Mouse (Mus musculus): ENCODE measurements around the gene Rpl36al. TPM values are rescaled to one million over a fixed set of nuclear protein-coding genes. Genes with fewer than 3 reads are reported as not detected.

The Rpl36al gene
- total RNA-seq, 2 experiments from 2014 or later: 336 to 338 TPM

DNA sequence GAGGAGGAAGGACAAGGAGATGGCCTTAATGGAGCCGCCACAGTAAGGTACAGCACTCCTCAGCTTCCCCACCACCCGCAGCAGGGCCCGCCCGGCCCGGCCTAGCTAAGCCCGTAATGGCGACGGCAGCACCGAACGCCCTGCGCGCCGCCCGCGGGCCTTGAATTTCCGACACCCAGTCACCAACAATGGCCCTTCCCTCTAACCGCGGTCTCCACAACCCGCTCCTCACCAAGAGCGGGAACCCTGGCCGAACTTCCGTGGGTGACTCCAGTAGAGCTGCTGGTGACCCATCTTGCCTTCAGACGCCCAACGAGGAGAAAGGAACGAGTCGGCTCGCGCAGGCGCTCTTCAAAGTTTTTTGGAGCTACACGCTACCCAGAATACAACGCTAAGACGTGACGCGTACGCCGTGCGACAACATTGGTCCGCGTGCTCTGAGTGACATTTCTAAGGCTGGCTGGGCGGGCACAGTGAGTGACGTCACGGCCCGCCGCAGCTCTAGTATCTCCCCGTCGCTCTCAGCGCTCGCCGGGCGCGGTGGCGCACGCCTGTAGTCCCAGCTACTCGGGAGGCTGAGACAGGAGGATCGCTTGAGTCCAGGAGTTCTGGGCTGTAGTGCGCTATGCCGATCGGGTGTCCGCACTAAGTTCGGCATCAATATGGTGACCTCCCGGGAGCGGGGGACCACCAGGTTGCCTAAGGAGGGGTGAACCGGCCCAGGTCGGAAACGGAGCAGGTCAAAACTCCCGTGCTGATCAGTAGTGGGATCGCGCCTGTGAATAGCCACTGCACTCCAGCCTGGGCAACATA is 24.9 kb downstream of the Rpl36al start, which contains the start of gene Rps29:
TSS of gene Rps29 (minus strand) at position 422 of the 813 bp plus-strand sequence.
- peak; percentile 93 for DNase-seq

GRCm38 (mm10) chr12:69158366-69158764 is 25.5 kb downstream of the Rpl36al start:
- no peak for DNase-seq

GRCm38 (mm10) chr12:69157107-69157506 is 26.8 kb downstream of the Rpl36al start:
- no peak for DNase-seq

DNA sequence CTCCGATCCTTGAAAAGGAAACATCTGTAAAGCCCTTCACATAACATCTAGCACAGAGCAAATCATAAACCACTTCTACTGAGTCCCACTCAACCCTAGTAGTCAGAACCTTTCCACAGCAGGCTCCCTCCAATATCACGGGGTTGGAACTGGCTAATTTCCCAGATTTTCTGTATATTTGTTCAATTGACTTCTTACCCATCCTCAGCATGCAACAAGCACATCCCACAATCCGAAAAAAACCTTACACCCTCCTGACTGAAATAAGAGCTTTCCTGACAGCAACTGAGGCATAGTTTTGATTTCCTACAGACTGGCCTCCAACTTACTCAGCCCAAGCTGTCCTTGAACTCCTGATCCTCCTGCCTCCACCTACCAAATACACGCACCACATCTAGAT is 27.4 kb downstream of the Rpl36al start:
- DNase-seq: no peak

GRCm38 (mm10) chr12:69155923-69156322 is 28.0 kb downstream of the Rpl36al start:
- no peak for DNase-seq

DNA sequence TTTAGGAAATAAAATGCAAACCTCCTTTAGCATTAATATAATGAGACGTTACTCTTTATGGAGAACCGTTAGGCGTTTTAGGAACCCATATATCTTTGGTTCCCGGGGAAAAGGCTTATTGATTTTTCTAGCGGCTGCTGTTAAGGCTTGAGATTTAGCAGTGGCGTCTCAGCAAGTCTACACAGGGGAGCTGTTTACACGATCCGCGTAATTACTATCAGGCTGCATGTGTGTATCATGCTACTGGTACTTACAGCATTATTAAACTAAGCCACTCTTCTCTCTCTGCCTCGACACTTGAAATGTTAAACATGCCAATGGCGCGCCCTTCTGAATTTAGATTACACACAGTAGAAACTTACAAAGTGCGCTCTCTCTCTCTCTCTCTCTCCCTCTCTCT is 33.8 kb downstream of the Rpl36al start:
- no peak for DNase-seq

DNA sequence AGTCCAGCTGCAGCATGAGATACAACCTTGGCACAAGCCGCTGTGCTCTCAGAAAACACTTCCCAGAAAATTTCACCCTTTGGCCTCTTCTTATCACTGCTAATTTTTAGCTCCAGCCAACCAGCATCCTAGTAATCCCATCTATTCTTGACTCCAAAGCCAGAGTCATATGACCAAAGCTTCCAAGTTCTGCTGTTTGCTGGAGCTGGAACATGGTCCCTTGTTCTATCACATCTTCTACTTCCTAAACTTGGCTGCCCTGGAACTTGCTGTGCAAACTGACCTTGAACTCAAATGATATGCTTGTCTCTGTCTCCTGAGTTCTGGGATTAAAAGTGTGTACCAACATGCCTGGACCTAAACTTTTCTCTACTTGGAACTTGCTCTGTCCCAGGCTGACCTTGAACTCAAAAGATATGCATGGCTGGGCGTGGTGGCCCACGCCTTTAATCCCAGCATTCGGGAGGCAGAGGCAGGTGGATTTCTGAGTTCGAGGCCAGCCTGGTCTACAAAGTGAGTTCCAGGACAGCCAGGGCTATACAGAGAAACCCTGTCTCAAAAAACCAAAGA is 36.6 kb downstream of the Rpl36al start:
- DNase-seq: no peak

GRCm38 (mm10) chr12:69143460-69143859 is 40.4 kb downstream of the Rpl36al start:
- DNase-seq: no peak

DNA sequence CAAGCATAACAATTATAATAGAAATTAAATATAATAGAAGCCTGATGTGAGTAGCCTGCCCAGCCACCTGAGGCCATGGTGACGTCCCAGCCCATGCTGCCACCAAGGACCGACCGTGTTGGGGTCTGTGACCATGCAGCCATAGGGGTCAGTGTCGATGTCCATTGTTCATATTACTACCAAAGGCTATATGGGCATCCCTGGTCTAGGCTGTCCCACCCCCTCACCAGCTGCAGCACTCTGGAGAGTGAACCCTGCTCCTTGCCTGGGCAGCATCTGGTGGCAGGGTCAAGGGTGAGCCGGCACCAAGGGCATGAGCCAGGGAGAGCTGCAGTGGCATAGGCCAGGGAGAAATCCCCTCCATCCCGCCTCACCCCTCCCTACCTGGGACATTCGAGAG is 44.0 kb downstream of the Rpl36al start:
- DNase-seq: no peak

DNA sequence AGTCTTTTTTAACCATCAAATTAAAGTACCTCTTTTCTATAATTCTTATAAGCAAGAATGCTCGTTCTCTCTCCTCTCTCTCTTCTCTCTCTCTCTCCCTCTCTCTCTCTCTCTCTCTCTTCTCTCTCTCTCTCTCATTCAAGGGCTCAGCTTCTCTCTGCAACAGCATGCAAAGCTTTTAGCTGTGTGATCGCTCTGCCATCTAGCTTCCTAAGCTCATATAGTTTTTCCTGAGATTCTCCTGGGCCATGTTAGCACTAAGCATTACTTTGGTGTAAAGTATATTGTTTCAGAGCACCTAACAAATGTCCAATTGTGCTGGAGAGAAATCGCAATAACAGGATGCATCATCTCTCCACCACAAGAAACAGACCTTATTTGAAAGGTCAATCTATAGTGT is 44.7 kb downstream of the Rpl36al start:
- DNase-seq: no peak

Small RNA genes lying within 50 kb of the gene (microRNA-seq; reads per million reads assigned to microRNA genes)
- gene Gm47287: 0 reads per million in 2 experiments
- 0.25 to 1.9 reads per million in 2 experiments for gene Gm47295

Other genes with a start within 250 kb of the Rpl36al start
- gene Rps29, start 24.9 kb downstream of the Rpl36al start, total RNA-seq (2021): 1,000 to 10,000 TPM; 1,302 to 1,393 TPM
- gene Lrr1, start 15.3 kb downstream of the Rpl36al start, total RNA-seq (2021): 1 to 10 TPM in 1 of 2 experiments, under 1 TPM in 1; 0.56 to 1.3 TPM
- gene Mgat2, start 74 bp upstream of the Rpl36al start, total RNA-seq (2021): 10 to 100 TPM; 16.9 to 21.3 TPM
- gene Gm49383, start 13.0 kb upstream of the Rpl36al start, total RNA-seq (2021): 1 to 10 TPM; 2.7 to 3.4 TPM
- gene Dnaaf2, start 14.3 kb upstream of the Rpl36al start, total RNA-seq (2021): under 1 TPM; 0.61 to 0.70 TPM
- gene Gm49384, start 20.2 kb upstream of the Rpl36al start, total RNA-seq (2021): 1 to 10 TPM; 2.7 to 3.6 TPM
- gene Pole2, start 44.1 kb upstream of the Rpl36al start, total RNA-seq (2021): 1 to 10 TPM; 2.2 to 3.2 TPM
- gene Klhdc1, start 57.1 kb upstream of the Rpl36al start, total RNA-seq (2021): 10 to 100 TPM; 10.1 to 13.5 TPM
- gene Klhdc2, start 112.6 kb upstream of the Rpl36al start, total RNA-seq (2021): 10 to 100 TPM; 76.3 to 87.7 TPM
- gene Nemf, start 173.1 kb upstream of the Rpl36al start, total RNA-seq (2021): 10 to 100 TPM; 21.3 to 23.4 TPM
- 10 to 100 TPM; 42.5 to 52.1 TPM for gene Arf6, start 188.1 kb upstream of the Rpl36al start, total RNA-seq (2021)
- under 1 TPM; 0.45 to 0.54 TPM for gene Gm9887, start 188.4 kb upstream of the Rpl36al start, total RNA-seq (2021)

Measured in gastrocnemius, postnatal 10 days (tissue).